Mouse (Mus musculus) heart, embryonic 16.5 days (tissue): ENCODE measurements around the gene Ston1. TPM values are rescaled to one million over a fixed set of nuclear protein-coding genes. Genes with fewer than 3 reads are reported as not detected.

ENCODE experiments used
- ATAC-seq: fragments of 200-750 bp; cut with Nextera tagmentation; replicated peaks from 2 replicates; pipeline ENCODE4 v1.8.0; 2017; ENCODE audit warnings: moderate number of reproducible peaks; ENCODE audit not compliant: insufficient read depth, low FRiP score; ENCODE audit errors: extremely low read depth
- H3K27ac ChIP-seq: fragments of 300-500 bp; sonication (generic); 2 replicates; pipeline ENCODE4 v1.5.1; 2014; ENCODE audit warnings: mild to moderate bottlenecking, low read length, control low read depth, moderate library complexity
- H3K27me3 ChIP-seq: fragments of 300-500 bp; sonication (generic); 2 replicates; pipeline ENCODE4 v1.6.1; 2014; ENCODE audit warnings: low read length, mixed read lengths; ENCODE audit not compliant: control insufficient read depth, insufficient read depth
- H3K36me3 ChIP-seq: fragments of 300-500 bp; sonication (generic); 2 replicates; pipeline ENCODE4 v1.6.1; 2014; ENCODE audit not compliant: control insufficient read depth, insufficient read depth
- H3K4me1 ChIP-seq: fragments of 300-500 bp; sonication (generic); 2 replicates; pipeline ENCODE4 v1.6.1; 2014; ENCODE audit warnings: low read length, mixed read lengths; ENCODE audit not compliant: control insufficient read depth, insufficient read depth
- H3K4me2 ChIP-seq: fragments of 300-500 bp; sonication (generic); 2 replicates; pipeline ENCODE4 v1.6.1; 2014; ENCODE audit warnings: low read depth, mild to moderate bottlenecking, control low read depth, low read length
- H3K4me3 ChIP-seq: fragments of 300-500 bp; sonication (generic); 2 replicates; pipeline ENCODE4 v1.5.1; 2014; ENCODE audit warnings: mild to moderate bottlenecking, control low read depth, low read length
- H3K9ac ChIP-seq: fragments of 300-500 bp; sonication (generic); 2 replicates; pipeline ENCODE4 v1.6.1; 2014; ENCODE audit warnings: low read length, control low read depth
- H3K9me3 ChIP-seq: fragments of 300-500 bp; sonication (generic); replicated peaks from 2 replicates; pipeline ENCODE4 v1.6.1; 2016; ENCODE audit warnings: low read length; ENCODE audit not compliant: control insufficient read depth
- WGBS: fragments of 180-500 bp; shearing (Covaris S2); extraction: QIAGEN DNeasy Blood & Tissue Kit; methylation state at CpG from one replicate; pipeline ENCODE4 v1.1.7; 2014; 5-methylcytosine and 5-hydroxymethylcytosine counted together
- polyA plus RNA-seq: library from polyadenylated mRNA; unstranded; fragments of >200 nt; fragmentation: Nextera tagmentation; extraction: Ambion mirVana; gene quantifications from 2 replicates; pipeline ENCODE4 v1.2.1, GENCODE M21; 2015

Ston1 gene
- polyA plus RNA-seq, 1 experiment from 2014 or later, result 4.7 TPM

GRCm38 (mm10) chr17:88598056-88598420 lies 554 bp downstream of the Ston1 start:
- Histone ChIP-seq H3K9me3 (no peaks in the 10 kb centered on the region), H3K27me3 (no peaks in the 10 kb centered on the region), H3K36me3 (no peaks in the 10 kb centered on the region), H3K27ac (peak overlapping the region; percentile 94), H3K4me1 (peaks cover 22% of the 10 kb centered on the region), H3K4me2 (peak overlapping the region; percentile 97), H3K4me3 (peak overlapping the region; percentile 60), H3K9ac (peak overlapping the region; percentile 76)
- no peak for ATAC-seq
- WGBS, result 7% methylated on average over 5 of the region's 5 CpGs

- Histone ChIP-seq H3K27ac (peak overlapping the region; percentile 72), H3K4me1 (peaks cover 22% of the 10 kb centered on the region), H3K27me3 (no peaks in the 10 kb centered on the region), H3K9me3 (no peaks in the 10 kb centered on the region), H3K36me3 (no peaks in the 10 kb centered on the region), H3K9ac (peak overlapping the region; percentile 56), H3K4me2 (peak overlapping the region; percentile 97), H3K4me3 (peak overlapping the region; percentile 60)
- no peak for ATAC-seq
- WGBS, result 17% methylated on average over 14 of the region's 14 CpGs
Observed at GRCm38 (mm10) chr17:88598570-88599368, 1.3 kb downstream of the Ston1 start.

GRCm38 (mm10) chr17:88600492-88601026 lies 3.1 kb downstream of the Ston1 start:
- no peaks in the 10 kb centered on the region for H3K27me3 ChIP-seq
- WGBS, result 67% methylated on average over 8 of the region's 8 CpGs

GRCm38 (mm10) chr17:88603943-88604342 lies 6.5 kb downstream of the Ston1 start:
- no peak for ATAC-seq

More at GRCm38 (mm10) chr17:88600492-88601026, 3.1 kb downstream of the Ston1 start:
- Histone ChIP-seq H3K4me3 (no peak overlapping the region), H3K27ac (no peak overlapping the region), H3K9me3 (no peaks in the 10 kb centered on the region), H3K36me3 (no peaks in the 10 kb centered on the region), H3K9ac (no peak overlapping the region), H3K4me2 (no peak overlapping the region), H3K4me1 (peaks cover 22% of the 10 kb centered on the region)
- no peak for ATAC-seq

GRCm38 (mm10) chr17:88606056-88606455 lies 8.6 kb downstream of the Ston1 start:
- no peaks in the 10 kb centered on the region; the same call in 1 of the 2 replicates for H3K36me3 ChIP-seq

More at GRCm38 (mm10) chr17:88603943-88604342, 6.5 kb downstream of the Ston1 start:
- Histone ChIP-seq H3K4me2 (no peak overlapping the region), H3K36me3 (no peaks in the 10 kb centered on the region), H3K9ac (no peak overlapping the region), H3K27ac (no peak overlapping the region), H3K9me3 (no peaks in the 10 kb centered on the region), H3K4me1 (peaks cover 10% of the 10 kb centered on the region), H3K27me3 (no peaks in the 10 kb centered on the region), H3K4me3 (no peak overlapping the region)
- 87% methylated on average over 11 of the region's 11 CpGs for WGBS

GRCm38 (mm10) chr17:88609361-88609760 lies 11.9 kb downstream of the Ston1 start:
- no peak for ATAC-seq
- Histone ChIP-seq H3K4me3 (no peak overlapping the region), H3K4me1 (peaks cover 9% of the 10 kb centered on the region), H3K36me3 (no peaks in the 10 kb centered on the region; the same call in 1 of the 2 replicates), H3K9me3 (no peaks in the 10 kb centered on the region), H3K27ac (no peak overlapping the region), H3K9ac (no peak overlapping the region), H3K4me2 (no peak overlapping the region), H3K27me3 (no peaks in the 10 kb centered on the region)
- WGBS, result 84% methylated on average over 15 of the region's 15 CpGs

More at GRCm38 (mm10) chr17:88606056-88606455, 8.6 kb downstream of the Ston1 start:
- Histone ChIP-seq H3K4me3 (no peak overlapping the region), H3K4me1 (no peaks in the 10 kb centered on the region), H3K27me3 (no peaks in the 10 kb centered on the region), H3K9ac (no peak overlapping the region), H3K9me3 (no peaks in the 10 kb centered on the region), H3K4me2 (no peak overlapping the region), H3K27ac (no peak overlapping the region)
- ATAC-seq, result no peak
- 84% methylated on average over 2 of the region's 2 CpGs for WGBS

GRCm38 (mm10) chr17:88611057-88611456 lies 13.6 kb downstream of the Ston1 start:
- Histone ChIP-seq H3K4me1 (peaks cover 14% of the 10 kb centered on the region), H3K27ac (no peak overlapping the region), H3K9me3 (no peaks in the 10 kb centered on the region), H3K4me2 (no peak overlapping the region), H3K4me3 (no peak overlapping the region), H3K27me3 (no peaks in the 10 kb centered on the region), H3K9ac (no peak overlapping the region), H3K36me3 (no peaks in the 10 kb centered on the region; the same call in 1 of the 2 replicates)
- 55% methylated on average over 2 of the region's 2 CpGs for WGBS
- no peak for ATAC-seq

GRCm38 (mm10) chr17:88613172-88613571 lies 15.7 kb downstream of the Ston1 start:
- ATAC-seq, result no peak
- no peaks in the 10 kb centered on the region for H3K9me3 ChIP-seq
- no peak overlapping the region for H3K4me2 ChIP-seq
- H3K4me3 ChIP-seq, result no peak overlapping the region
- no peak overlapping the region for H3K27ac ChIP-seq
- no peaks in the 10 kb centered on the region for H3K27me3 ChIP-seq
- 79% methylated on average over 6 of the region's 6 CpGs for WGBS
- no peak overlapping the region for H3K9ac ChIP-seq
- no peaks in the 10 kb centered on the region; the same call in 1 of the 2 replicates for H3K36me3 ChIP-seq
- peaks cover 14% of the 10 kb centered on the region for H3K4me1 ChIP-seq

GRCm38 (mm10) chr17:88613721-88614120 lies 16.2 kb downstream of the Ston1 start:
- Histone ChIP-seq H3K27ac (no peak overlapping the region), H3K9me3 (no peaks in the 10 kb centered on the region), H3K36me3 (no peaks in the 10 kb centered on the region; the same call in 1 of the 2 replicates), H3K27me3 (no peaks in the 10 kb centered on the region), H3K4me2 (no peak overlapping the region), H3K4me3 (no peak overlapping the region), H3K9ac (no peak overlapping the region), H3K4me1 (peaks cover 14% of the 10 kb centered on the region)
- ATAC-seq, result no peak
- WGBS, result 80% methylated on average over 3 of the region's 3 CpGs
